Mouse (Mus musculus): ENCODE measurements at regions not wholly inside any gene's neighbourhood (a gene's known extent, or its start where the extent isn't known, plus 50 kb on each side); places are given as distances from the start of the nearest gene placed in this dataset.

DNA sequence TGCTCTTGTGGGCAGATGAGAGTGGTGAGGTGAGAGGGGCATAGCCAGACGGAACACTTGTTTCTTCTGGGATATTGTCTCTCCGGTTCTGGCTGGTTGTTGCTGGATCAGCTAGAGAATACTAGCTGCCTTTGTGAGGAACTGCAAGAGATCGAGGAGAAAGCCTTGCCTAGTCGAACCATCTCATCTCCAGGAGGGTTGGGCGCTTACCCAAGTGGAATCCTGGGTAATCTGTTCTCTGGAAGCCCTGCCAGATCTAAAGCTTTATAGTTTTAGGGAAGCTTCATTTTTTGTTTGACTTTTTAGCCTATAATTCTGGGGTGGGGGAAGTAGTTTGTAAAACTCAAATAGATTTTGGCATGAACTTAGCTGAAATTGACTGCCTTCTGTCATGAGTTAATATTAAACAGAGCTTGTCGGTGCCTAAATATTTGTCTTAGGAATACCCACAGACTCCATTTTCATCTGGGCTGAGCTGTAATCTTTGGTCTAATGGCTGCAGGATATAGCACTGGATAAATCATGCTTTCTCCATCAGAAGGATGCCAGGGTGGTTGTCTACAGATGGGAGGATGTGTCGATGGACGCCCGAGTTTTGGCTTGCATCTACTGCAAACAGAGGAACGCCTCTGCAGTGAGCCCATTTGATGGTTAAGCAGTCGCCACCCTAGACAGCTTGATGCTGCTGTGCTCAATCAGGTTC lies 279.1 kb upstream of the Zfp64 start:
- no peak for ATAC-seq

- ATAC-seq: no peak
Measured at GRCm38 (mm10) chr2:169233151-169234123, 278.1 kb upstream of the Zfp64 start.

DNA sequence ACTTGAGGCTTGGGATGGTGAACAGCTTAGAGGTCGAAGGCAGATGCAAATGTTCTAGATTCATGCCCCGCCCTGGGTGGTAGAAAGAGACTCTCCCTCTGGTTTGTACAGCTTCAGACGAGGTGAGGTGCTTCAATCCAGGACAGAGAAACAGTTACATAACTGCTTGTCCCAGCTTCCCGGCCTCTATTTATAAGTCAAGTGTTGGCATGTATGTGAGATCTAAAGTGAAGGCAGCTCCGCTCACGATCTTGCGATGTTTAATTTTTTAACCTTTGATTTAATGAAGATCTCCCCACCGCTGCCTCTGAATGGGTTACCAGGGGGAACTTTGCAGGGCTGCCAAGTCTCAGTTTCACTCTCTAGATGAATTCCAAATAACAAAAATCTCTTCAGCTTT lies 266.9 kb upstream of the Zfp64 start:
- ATAC-seq: no peak

DNA sequence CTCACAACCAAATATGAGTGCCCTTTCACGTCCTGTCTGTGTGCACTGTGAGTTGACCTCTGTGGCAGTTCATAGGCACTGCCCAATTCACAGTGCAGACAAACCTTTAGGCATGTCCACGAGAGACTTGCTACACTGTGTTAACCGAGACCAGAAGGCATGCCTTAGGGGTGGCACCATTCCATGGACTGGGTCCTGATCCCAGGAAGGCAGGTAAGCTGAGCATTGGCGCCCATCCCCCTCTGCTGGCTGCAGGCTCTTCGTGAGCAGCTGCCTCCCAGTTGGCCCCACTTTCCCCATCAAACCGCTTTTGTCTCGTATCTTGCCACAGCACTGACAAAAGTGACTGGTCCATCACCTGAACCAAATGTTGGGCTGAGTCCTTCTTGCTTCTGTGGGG lies 265.8 kb upstream of the Zfp64 start:
- ATAC-seq: no peak

DNA sequence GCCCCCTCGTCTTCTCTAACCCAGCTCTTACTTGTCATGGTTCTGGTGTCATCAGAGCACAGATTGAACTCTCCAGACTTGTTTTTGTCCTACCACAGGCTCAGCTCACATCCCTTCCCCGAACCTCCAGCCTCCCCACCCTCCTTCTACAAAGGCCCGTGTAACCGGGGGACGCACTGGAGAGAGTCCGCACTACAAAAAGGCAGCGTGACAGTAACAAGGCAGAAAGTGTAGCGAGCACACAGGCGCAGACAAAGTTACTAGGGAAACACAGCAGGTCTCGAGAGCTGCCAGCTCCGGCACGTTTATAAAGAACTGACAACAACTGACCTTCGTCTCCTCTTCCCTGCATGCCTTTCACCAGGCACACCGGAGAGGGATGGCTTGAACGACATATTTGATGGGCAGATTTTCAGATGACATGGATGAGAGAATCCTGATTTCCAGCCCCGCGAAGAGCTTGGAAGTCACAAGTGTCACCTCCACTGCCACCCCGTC lies 260.2 kb upstream of the Zfp64 start:
- ATAC-seq: no peak

- ATAC-seq: no peak
Measured at GRCm38 (mm10) chr2:169214396-169214795, 259.0 kb upstream of the Zfp64 start.

DNA sequence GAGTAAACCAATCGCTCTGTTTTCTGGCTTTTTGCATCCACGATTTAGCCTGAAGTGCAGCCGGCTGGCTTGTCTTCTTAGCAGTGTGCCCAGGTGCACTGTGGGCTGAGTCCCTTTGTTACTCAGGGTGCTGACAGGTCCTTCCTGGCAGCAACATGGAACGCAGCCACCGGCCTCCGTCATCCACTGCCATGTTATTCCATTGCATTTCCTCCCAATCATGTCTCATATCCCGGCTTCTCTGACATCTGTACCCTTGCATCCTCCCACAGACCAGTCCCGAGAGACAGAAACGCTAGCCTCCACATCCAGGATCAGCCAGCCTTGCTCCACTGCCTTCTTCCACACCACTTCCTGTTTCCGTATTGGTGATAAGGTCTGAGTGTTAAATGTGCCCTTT lies 257.9 kb upstream of the Zfp64 start:
- no peak for ATAC-seq

DNA sequence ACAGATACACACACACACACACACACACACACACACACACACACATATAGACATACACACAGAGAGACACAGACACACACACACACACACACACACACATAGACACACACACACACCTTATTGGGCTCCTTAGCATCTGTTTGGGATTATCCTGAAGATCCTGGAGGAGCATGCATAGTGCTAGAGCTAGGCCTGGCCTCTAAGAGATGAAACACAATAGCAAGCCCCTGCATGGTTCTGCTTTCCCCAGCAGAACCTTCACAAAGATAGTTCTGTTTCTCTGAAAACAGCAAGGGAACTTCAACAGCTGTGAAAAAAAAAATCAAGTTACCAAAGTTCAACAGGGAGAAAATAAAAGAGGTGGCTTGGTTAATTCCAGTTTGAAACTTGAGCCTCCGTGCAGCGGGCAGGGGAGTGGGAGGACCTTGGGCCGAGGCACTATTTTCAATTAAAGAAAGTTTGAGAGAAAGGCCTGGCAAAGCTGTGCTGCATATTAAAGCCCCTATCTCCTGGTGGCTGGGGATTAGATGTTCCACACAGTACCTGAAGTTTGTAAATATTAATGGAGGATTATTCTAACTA lies 257.4 kb upstream of the Zfp64 start:
- no peak for ATAC-seq

GRCm38 (mm10) chr2:169204254-169204752 lies 248.9 kb upstream of the Zfp64 start:
- no peak for ATAC-seq

DNA sequence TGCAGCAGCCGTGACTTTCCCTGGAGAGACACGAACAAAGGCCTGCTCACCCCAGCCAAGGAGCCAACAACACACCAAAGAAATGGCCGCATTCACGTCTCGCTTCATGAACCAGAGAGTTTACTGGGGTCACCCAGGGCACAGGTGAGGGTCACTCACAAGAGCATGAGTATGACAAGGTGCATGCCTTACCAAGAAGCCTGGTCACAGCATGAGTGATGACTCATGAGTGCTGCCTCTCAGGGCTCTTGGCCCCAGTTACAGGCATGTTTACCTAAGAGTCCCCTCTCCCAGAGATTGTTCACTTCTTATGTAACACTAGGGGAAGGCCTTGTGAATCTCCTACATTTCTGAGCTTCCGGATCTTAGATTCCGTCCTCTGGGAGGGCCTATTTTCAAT lies 236.6 kb upstream of the Zfp64 start:
- no peak for ATAC-seq

GRCm38 (mm10) chr2:169191465-169191864 lies 236.1 kb upstream of the Zfp64 start:
- ATAC-seq: no peak

DNA sequence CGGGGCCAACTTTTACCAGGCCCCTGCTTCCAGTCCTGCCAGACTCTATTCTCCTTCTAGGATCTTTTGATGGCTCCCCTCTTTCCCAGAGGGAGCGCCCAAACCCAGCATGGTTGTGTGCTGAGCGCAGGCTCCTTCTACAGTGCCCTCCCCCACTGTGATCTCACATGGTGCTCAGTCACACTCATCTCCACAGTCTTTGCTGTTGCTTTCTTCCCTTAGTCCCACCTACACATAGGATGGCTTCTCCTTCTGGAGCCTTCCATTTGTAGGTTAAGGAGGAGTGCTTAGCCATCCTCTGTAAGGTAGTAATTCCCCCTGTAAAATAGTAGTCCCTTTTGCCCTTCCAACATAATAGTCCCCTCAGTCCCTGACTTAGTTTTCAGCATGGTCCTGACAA lies 222.2 kb upstream of the Zfp64 start:
- ATAC-seq: no peak

DNA sequence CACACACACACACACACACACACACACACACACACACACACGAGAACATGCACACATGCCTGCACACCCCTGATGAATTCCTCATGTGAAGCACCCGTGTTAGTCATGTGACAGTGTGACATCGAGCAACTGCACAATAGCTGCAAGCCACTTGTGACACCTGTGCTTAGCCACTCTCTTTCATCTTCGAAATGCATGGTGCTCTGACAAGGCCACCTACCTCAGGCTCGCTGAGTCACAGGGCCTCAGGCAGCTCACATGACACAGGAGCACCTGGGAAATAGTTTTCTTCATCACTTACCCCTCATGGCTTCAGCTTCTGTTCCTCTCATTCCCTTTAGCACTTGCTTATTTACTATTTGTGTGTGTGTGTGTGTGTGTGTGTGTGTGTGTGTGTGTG lies 213.4 kb upstream of the Zfp64 start:
- no peak for ATAC-seq

- ATAC-seq: no peak
Measured at GRCm38 (mm10) chr2:169168376-169168775, 213.0 kb upstream of the Zfp64 start.

- no peak for ATAC-seq
Measured at GRCm38 (mm10) chr2:169161651-169162050, 206.3 kb upstream of the Zfp64 start.

- no peak for ATAC-seq
Measured at GRCm38 (mm10) chr2:169158760-169159159, 203.4 kb upstream of the Zfp64 start.

DNA sequence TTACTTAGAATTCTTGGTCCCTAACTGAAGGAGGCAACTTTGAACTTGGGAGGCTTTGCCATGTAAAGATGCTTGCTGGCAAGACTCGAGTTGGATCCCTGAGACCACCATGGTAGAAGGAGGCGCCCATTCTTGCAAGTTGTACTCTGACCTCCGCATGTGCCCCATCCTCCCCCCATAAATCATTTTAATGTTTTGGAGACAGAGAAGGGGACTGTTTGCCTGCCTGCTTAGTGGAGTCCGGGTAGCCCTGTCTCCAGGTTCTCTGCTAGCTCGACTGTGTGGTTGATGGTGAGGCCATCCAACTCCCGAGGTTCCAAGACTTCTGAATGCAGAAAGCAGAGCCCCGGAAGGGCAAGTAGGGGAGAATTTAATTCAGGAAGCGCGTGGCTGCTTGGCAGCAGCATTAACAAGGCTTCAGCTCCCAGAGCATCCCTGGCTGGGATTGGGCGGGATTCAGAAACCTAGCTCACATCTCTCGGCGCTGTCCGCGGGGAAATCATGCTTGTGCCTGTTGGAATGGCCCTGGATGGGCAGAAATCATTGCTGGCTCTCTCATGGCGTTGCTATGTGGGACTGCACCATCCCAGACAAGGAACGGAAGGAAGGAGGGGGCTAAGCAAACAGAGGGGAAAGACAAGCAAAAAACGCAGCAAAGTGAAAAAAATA lies 202.8 kb upstream of the Zfp64 start:
- no peak for ATAC-seq

GRCm38 (mm10) chr2:169156908-169157307 lies 201.5 kb upstream of the Zfp64 start:
- ATAC-seq: no peak

DNA sequence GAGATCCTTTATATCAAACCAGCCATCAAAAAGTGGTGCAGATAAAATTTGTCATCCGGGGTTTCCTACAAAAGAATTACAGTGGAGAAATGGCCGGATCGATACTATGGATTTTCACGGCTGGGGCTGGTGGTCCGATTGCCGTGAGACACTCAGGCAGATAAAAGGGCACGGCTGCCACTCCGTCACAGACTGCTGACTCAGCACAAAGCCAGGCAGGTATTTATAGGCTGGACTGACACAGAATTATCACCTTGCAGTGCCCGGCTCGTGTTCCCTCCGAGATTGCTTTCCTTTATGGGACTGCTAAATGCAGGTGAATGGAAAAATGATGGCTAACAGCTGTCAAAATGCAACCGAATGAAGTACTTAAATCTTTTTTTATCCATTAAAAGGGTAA lies 199.5 kb upstream of the Zfp64 start:
- ATAC-seq: no peak

- no peak for ATAC-seq
Measured at GRCm38 (mm10) chr2:169147655-169148054, 192.3 kb upstream of the Zfp64 start.

- no peak for ATAC-seq
Measured at GRCm38 (mm10) chr2:169142224-169142623, 186.8 kb upstream of the Zfp64 start.

GRCm38 (mm10) chr2:169133855-169134254 lies 178.5 kb upstream of the Zfp64 start:
- ATAC-seq: no peak

GRCm38 (mm10) chr2:169125476-169125875 lies 170.1 kb upstream of the Zfp64 start:
- ATAC-seq: no peak
